Mouse (Mus musculus) common myeloid progenitor, adult 5-6 weeks (primary cell): Measurements from ENCODE around the gene Idi2. TPM values are rescaled to one million over a fixed set of nuclear protein-coding genes. Genes with fewer than 3 reads are reported as not detected.
"Not testable (repeated sequence)": the region's sequence is repeated elsewhere in the genome, so short reads cannot be mapped to it uniquely, and the experiment has no call there.

Experiments used
- ATAC-seq: replicated peaks from 2 replicates; pipeline ENCODE4 v1.8.0; 2016; ENCODE audit warnings: low read depth, mild to moderate bottlenecking, moderate TSS enrichment, inconsistent platforms; ENCODE audit not compliant: poor library complexity, severe bottlenecking
- total RNA-seq: library from RNA; stranded (forward); fragments of 200-1000, 187-1606 nt; gene quantifications from 2 replicates; pipeline ENCODE4 v1.2.3, GENCODE M21; 2017

The Idi2 gene
- total RNA-seq, 1 experiment from 2014 or later, result not detected

DNA sequence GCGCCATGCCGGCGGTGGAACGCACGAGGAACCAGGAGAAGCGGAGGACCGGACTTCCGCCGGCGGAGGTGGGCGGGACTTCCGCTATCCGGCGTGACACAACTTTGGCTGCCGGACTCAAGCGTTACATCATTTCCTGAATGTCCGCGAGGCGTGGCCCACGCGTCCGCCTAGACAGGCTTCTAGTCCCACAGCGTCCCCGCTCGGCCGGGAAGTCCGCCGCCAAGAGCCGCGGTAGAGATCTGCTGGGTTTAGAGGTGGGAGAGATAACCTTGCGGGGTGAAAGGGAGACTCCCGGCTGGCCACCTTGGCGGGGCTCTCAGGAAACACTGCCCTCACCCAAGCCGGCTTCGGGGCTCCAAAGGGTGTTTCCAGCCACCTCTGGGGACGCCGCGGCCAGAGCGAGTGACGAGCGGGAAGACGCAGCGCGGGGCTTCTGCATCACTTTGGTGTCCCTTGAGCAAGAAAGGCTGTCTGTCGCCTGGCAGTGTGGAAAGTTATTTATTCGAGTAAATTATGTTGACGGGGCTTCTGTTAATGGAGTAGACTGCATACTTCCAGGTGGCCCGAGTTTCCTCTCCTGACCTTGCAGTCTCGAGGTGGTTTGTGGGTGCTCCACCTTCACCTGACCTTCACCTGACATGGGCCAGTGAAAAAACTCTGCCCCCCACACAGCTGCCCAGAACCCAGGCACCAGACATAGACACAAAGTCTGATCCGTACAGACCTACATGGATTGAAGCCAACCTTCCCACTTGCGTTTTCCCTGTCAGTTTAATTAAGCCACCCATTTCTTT, 43.5 kb downstream of the Idi2 start, which contains the start of gene Gtpbp4:
TSS of gene Gtpbp4 (minus strand) at position 94 of the 797 bp plus-strand sequence.
- ATAC-seq, result peak; percentile 90

GRCm38 (mm10) chr13:8997221-8997620, 44.6 kb downstream of the Idi2 start:
- not testable (repeated sequence) for ATAC-seq

- ATAC-seq, result no peak
These were observed 46.8 kb downstream of the Idi2 start for GRCm38 (mm10) chr13:8999464-8999863.

DNA sequence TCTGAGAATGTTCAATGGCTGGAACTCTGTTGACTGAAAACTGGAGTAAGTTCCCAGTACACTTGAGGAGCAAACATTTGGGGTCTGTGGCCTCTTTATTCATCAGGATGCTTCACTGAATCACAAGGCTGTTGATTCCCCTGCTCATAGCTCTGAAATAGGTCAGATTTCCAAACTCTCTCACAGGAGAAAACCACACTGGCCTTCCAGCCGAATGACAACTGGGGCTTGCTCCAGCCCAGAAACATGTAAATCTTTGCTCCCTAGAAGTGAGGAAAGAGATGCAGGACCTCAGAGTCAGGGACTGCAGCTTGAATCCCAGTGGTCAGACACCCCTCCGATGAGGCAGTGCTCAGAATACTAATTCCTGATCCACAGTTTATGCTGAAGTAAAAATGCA, 50.6 kb downstream of the Idi2 start:
- ATAC-seq, result no peak

Other genes starting within 250 kb of the Idi2 start
- 25.0 and 29.4 TPM in 2 replicates for gene Wdr37, start 81.0 kb upstream of the Idi2 start, total RNA-seq
- gene Idi1, start 67.4 kb upstream of the Idi2 start, total RNA-seq, result 35.2 and 42.3 TPM in 2 replicates
- not detected in 2 replicates for gene Gm9745, start 4.6 kb upstream of the Idi2 start, total RNA-seq
- 164 and 207 TPM in 2 replicates for gene Gtpbp4, start 43.2 kb downstream of the Idi2 start, total RNA-seq
- gene Larp4b, start 141.0 kb downstream of the Idi2 start, total RNA-seq, result 90.9 and 92.9 TPM in 2 replicates